ENCODE assay signal across 12 mouse cellular contexts in genomic region chr1:181125916-181126315, GRCm38 (mm10).
"Had no signal": no experiment of that assay in that cellular context is flagged by ENCODE, and none has a peak within 500 bp of the region (broad histone marks: within the 10 kb centered on the region; RNA-seq: fewer than 3 reads in every experiment).

No protein-coding gene starts in this region.

- DNase-seq: gastrocnemius, adult 2 months; gastrocnemius, postnatal 10 days; gastrocnemius, postnatal 25 days; heart, adult 18-20 months; heart, postnatal 10 days; heart, postnatal 4 days; kidney, adult 18-20 months; kidney, adult 8-10 months; kidney, postnatal 10 days; kidney, postnatal 25 days; kidney, postnatal 4 days; left cerebral cortex, postnatal 4 days had no signal
